Mouse (Mus musculus): ENCODE data around the gene Ccdc169. TPM values are rescaled to one million over a fixed set of nuclear protein-coding genes. Genes with fewer than 3 reads are reported as not detected.
"Not testable (repeated sequence)": the region's sequence is repeated elsewhere in the genome, so short reads cannot be mapped to it uniquely, and the experiment has no call there.

Ccdc169 gene
- polyA plus RNA-seq, 1 experiment from 2014 or later: not detected

- ATAC-seq (replicated peaks; ENCODE audit: extremely low read depth, insufficient read depth, low FRiP score): no peak
- H3K9me3 ChIP-seq (replicated peaks; ENCODE audit: control insufficient read depth, low read length): no peaks in the 10 kb centered on the region
- H3K4me1 ChIP-seq (ENCODE audit: control insufficient read depth, insufficient read depth, low read length): no peaks in the 10 kb centered on the region
- H3K36me3 ChIP-seq (ENCODE audit: control insufficient read depth, insufficient read depth): no peaks in the 10 kb centered on the region
- no peak overlapping the region for H3K27ac ChIP-seq (ENCODE audit: low read length)
- 74% methylated on average over 5 of the region's 5 CpGs for WGBS
- H3K27me3 ChIP-seq (ENCODE audit: control insufficient read depth, insufficient read depth, low read length): no peaks in the 10 kb centered on the region
- H3K4me2 ChIP-seq (ENCODE audit: low read depth, low read length): no peak overlapping the region
- H3K9ac ChIP-seq (ENCODE audit: low read length): no peak overlapping the region
- H3K4me3 ChIP-seq (ENCODE audit: low read length): no peak overlapping the region
Observed at GRCm38 (mm10) chr3:55195581-55196327, 58.6 kb downstream of the Ccdc169 start.

GRCm38 (mm10) chr3:55196328-55196710 is 59.2 kb downstream of the Ccdc169 start:
- WGBS: 86% methylated on average over 2 of the region's 2 CpGs
- no peaks in the 10 kb centered on the region for H3K36me3 ChIP-seq (ENCODE audit: control insufficient read depth, insufficient read depth)
- H3K27ac ChIP-seq (ENCODE audit: low read length): no peak overlapping the region
- H3K9me3 ChIP-seq (replicated peaks; ENCODE audit: control insufficient read depth, low read length): no peaks in the 10 kb centered on the region
- H3K4me1 ChIP-seq (ENCODE audit: control insufficient read depth, insufficient read depth, low read length): no peaks in the 10 kb centered on the region
- no peak overlapping the region for H3K9ac ChIP-seq (ENCODE audit: low read length)
- no peaks in the 10 kb centered on the region for H3K27me3 ChIP-seq (ENCODE audit: control insufficient read depth, insufficient read depth, low read length)
- ATAC-seq (replicated peaks; ENCODE audit: extremely low read depth, insufficient read depth, low FRiP score): no peak
- H3K4me3 ChIP-seq (ENCODE audit: low read length): no peak overlapping the region
- H3K4me2 ChIP-seq (ENCODE audit: low read depth, low read length): no peak overlapping the region

DNA sequence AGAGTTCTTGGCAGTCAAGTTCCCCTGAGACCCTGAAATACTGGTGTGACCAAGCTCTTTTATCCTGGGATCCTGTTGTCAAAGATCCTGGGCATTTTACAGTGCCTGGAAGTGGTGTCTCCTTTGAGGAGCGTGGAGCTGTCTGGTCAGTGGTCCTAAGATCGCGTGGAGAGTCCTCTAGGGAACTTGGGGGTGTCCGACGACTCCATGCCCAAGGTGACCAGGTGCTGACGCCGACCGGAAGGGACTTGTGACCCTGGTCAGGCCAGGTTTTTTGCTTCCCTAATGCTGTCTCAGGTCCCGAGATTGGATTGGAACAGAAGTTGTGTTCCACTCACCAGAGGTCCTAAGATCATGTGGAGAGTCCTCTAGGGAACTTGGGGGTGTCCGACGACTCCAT is 66.5 kb downstream of the Ccdc169 start:
- not testable (repeated sequence) for H3K9me3 ChIP-seq (replicated peaks; ENCODE audit: control insufficient read depth, low read length); H3K4me2 ChIP-seq (ENCODE audit: low read depth, low read length); H3K27ac ChIP-seq (ENCODE audit: low read length); H3K9ac ChIP-seq (ENCODE audit: low read length); H3K4me1 ChIP-seq (ENCODE audit: control insufficient read depth, insufficient read depth, low read length); H3K36me3 ChIP-seq (ENCODE audit: control insufficient read depth, insufficient read depth); ATAC-seq (replicated peaks; ENCODE audit: extremely low read depth, insufficient read depth, low FRiP score); H3K27me3 ChIP-seq (ENCODE audit: control insufficient read depth, insufficient read depth, low read length); H3K4me3 ChIP-seq (ENCODE audit: low read length)
- WGBS: 86% methylated on average over 11 of the region's 11 CpGs

DNA sequence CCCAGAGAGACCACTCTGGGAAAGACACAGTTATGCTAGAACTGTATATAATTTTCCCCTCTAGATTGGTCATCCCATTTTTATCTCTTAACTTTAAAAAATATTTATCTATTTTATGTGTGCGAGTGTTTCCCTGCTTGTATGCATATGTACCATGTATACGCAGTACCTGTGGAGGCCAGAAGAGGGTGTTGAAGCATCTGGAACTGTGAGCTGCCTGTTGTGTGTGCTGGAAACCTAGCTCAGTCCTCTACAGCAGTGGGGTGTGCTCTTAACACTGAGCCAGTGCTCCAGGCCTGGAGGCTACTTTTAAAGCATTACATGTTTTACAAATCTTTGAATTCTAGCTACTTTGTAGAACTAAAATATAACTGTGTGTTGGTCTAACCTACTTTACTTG is 69.3 kb downstream of the Ccdc169 start:
- no peak overlapping the region for H3K4me3 ChIP-seq (ENCODE audit: low read length)
- no peak overlapping the region for H3K4me2 ChIP-seq (ENCODE audit: low read depth, low read length)
- no peaks in the 10 kb centered on the region for H3K27me3 ChIP-seq (ENCODE audit: control insufficient read depth, insufficient read depth, low read length)
- H3K4me1 ChIP-seq (ENCODE audit: control insufficient read depth, insufficient read depth, low read length): no peaks in the 10 kb centered on the region
- no peaks in the 10 kb centered on the region for H3K9me3 ChIP-seq (replicated peaks; ENCODE audit: control insufficient read depth, low read length)
- no peak for ATAC-seq (replicated peaks; ENCODE audit: extremely low read depth, insufficient read depth, low FRiP score)
- H3K9ac ChIP-seq (ENCODE audit: low read length): no peak overlapping the region
- H3K27ac ChIP-seq (ENCODE audit: low read length): no peak overlapping the region
- no peaks in the 10 kb centered on the region for H3K36me3 ChIP-seq (ENCODE audit: control insufficient read depth, insufficient read depth)
- 91% methylated on average over 2 of the region's 2 CpGs for WGBS

DNA sequence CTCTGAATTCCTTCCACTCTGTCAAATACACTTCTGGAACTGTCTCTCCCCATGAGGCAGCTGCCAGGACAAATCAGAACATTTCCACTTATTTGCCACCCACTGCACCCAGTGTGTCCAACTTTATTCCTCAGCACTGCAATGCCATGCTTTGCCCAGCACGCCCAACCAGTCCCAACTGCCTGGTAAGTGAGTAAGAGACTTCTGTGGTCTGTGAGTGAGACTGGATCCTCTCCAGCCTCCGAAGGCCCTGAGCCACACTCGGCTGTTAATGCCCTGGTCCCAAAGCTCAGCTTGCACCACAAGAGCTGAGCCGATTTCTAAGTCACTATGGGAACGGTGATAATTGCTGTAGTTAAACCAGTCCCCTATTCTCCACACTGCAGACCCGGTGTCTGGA is 70.5 kb downstream of the Ccdc169 start:
- no peaks in the 10 kb centered on the region for H3K4me1 ChIP-seq (ENCODE audit: control insufficient read depth, insufficient read depth, low read length)
- no peak overlapping the region for H3K4me2 ChIP-seq (ENCODE audit: low read depth, low read length)
- H3K36me3 ChIP-seq (ENCODE audit: control insufficient read depth, insufficient read depth): no peaks in the 10 kb centered on the region
- H3K9me3 ChIP-seq (replicated peaks; ENCODE audit: control insufficient read depth, low read length): no peaks in the 10 kb centered on the region
- H3K9ac ChIP-seq (ENCODE audit: low read length): no peak overlapping the region
- no peak overlapping the region for H3K4me3 ChIP-seq (ENCODE audit: low read length)
- ATAC-seq (replicated peaks; ENCODE audit: extremely low read depth, insufficient read depth, low FRiP score): no peak
- WGBS: 55% methylated on average over 6 of the region's 6 CpGs
- no peaks in the 10 kb centered on the region for H3K27me3 ChIP-seq (ENCODE audit: control insufficient read depth, insufficient read depth, low read length)
- no peak overlapping the region for H3K27ac ChIP-seq (ENCODE audit: low read length)

GRCm38 (mm10) chr3:55212254-55212653 is 75.1 kb downstream of the Ccdc169 start:
- no peak overlapping the region for H3K4me2 ChIP-seq (ENCODE audit: low read depth, low read length)
- no peak overlapping the region for H3K27ac ChIP-seq (ENCODE audit: low read length)
- WGBS: 23% methylated on average over 2 of the region's 2 CpGs
- no peaks in the 10 kb centered on the region for H3K9me3 ChIP-seq (replicated peaks; ENCODE audit: control insufficient read depth, low read length)
- no peak for ATAC-seq (replicated peaks; ENCODE audit: extremely low read depth, insufficient read depth, low FRiP score)
- H3K36me3 ChIP-seq (ENCODE audit: control insufficient read depth, insufficient read depth): no peaks in the 10 kb centered on the region
- H3K27me3 ChIP-seq (ENCODE audit: control insufficient read depth, insufficient read depth, low read length): no peaks in the 10 kb centered on the region
- H3K9ac ChIP-seq (ENCODE audit: low read length): no peak overlapping the region
- no peaks in the 10 kb centered on the region for H3K4me1 ChIP-seq (ENCODE audit: control insufficient read depth, insufficient read depth, low read length)
- no peak overlapping the region for H3K4me3 ChIP-seq (ENCODE audit: low read length)

GRCm38 (mm10) chr3:55213785-55214184 is 76.6 kb downstream of the Ccdc169 start:
- Histone ChIP-seq H3K9ac (ENCODE audit: low read length) (no peak overlapping the region), H3K9me3 (replicated peaks; ENCODE audit: control insufficient read depth, low read length) (no peaks in the 10 kb centered on the region), H3K27ac (ENCODE audit: low read length) (no peak overlapping the region; the same call in 1 of the 2 replicates), H3K4me1 (ENCODE audit: control insufficient read depth, insufficient read depth, low read length) (no peaks in the 10 kb centered on the region), H3K27me3 (ENCODE audit: control insufficient read depth, insufficient read depth, low read length) (no peaks in the 10 kb centered on the region), H3K4me3 (ENCODE audit: low read length) (no peak overlapping the region), H3K36me3 (ENCODE audit: control insufficient read depth, insufficient read depth) (no peaks in the 10 kb centered on the region), H3K4me2 (ENCODE audit: low read depth, low read length) (no peak overlapping the region)
- 50% methylated on average over 4 of the region's 4 CpGs for WGBS
- ATAC-seq (replicated peaks; ENCODE audit: extremely low read depth, insufficient read depth, low FRiP score): peak; percentile 60; the same call in 1 of the 2 replicates

DNA sequence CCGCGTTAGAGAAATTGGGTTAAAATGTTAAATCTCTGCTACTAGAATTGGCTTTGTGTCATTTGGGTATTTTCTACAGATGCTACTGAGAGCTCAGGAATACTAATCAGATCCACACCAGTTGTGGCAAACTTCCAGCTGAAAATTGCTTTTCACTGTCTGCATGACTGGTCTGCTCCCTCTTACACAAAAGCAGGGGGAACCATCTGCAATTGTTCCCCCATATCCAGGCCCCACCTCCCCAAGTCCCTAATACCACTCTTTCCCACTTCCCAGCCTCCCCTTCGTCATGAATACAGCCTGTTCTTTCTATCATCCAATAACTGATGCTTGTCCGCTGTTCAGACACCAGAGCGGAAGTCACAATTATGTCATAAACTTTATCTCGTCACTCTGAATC is 77.3 kb downstream of the Ccdc169 start:
- peak overlapping the region; percentile 49; the same call in 1 of the 2 replicates for H3K27ac ChIP-seq (ENCODE audit: low read length)
- H3K27me3 ChIP-seq (ENCODE audit: control insufficient read depth, insufficient read depth, low read length): no peaks in the 10 kb centered on the region
- no peak overlapping the region for H3K9ac ChIP-seq (ENCODE audit: low read length)
- H3K4me1 ChIP-seq (ENCODE audit: control insufficient read depth, insufficient read depth, low read length): no peaks in the 10 kb centered on the region
- H3K4me2 ChIP-seq (ENCODE audit: low read depth, low read length): no peak overlapping the region
- no peak overlapping the region for H3K4me3 ChIP-seq (ENCODE audit: low read length)
- H3K9me3 ChIP-seq (replicated peaks; ENCODE audit: control insufficient read depth, low read length): no peaks in the 10 kb centered on the region
- WGBS: 67% methylated on average over 6 of the region's 6 CpGs
- H3K36me3 ChIP-seq (ENCODE audit: control insufficient read depth, insufficient read depth): no peaks in the 10 kb centered on the region
- no peak for ATAC-seq (replicated peaks; ENCODE audit: extremely low read depth, insufficient read depth, low FRiP score)

GRCm38 (mm10) chr3:55222502-55222901 is 85.4 kb downstream of the Ccdc169 start:
- no peak overlapping the region for H3K27ac ChIP-seq (ENCODE audit: low read length)
- no peak for ATAC-seq (replicated peaks; ENCODE audit: extremely low read depth, insufficient read depth, low FRiP score)
- H3K4me2 ChIP-seq (ENCODE audit: low read depth, low read length): no peak overlapping the region
- WGBS: 74% methylated on average over 2 of the region's 2 CpGs
- H3K9me3 ChIP-seq (replicated peaks; ENCODE audit: control insufficient read depth, low read length): peaks cover 3% of the 10 kb centered on the region
- H3K36me3 ChIP-seq (ENCODE audit: control insufficient read depth, insufficient read depth): no peaks in the 10 kb centered on the region
- no peak overlapping the region for H3K4me3 ChIP-seq (ENCODE audit: low read length)
- no peak overlapping the region for H3K9ac ChIP-seq (ENCODE audit: low read length)
- no peaks in the 10 kb centered on the region for H3K4me1 ChIP-seq (ENCODE audit: control insufficient read depth, insufficient read depth, low read length)
- no peaks in the 10 kb centered on the region for H3K27me3 ChIP-seq (ENCODE audit: control insufficient read depth, insufficient read depth, low read length)

All from heart, embryonic 16.5 days (tissue).